Mouse (Mus musculus) CH12.LX (cell line): ENCODE data around the gene Smad6. TPM values are rescaled to one million over a fixed set of nuclear protein-coding genes. Genes with fewer than 3 reads are reported as not detected.

ENCODE experiments used
- DNase-seq: peaks from one replicate; pipeline ENCODE4 v3.0.0-alpha.2; 2013; ENCODE audit errors: extremely low read depth
- H3K27ac ChIP-seq: 2 replicates; pipeline ENCODE4 v1.5.1; 2012; ENCODE audit warnings: low read depth, mild to moderate bottlenecking, control low read depth, moderate library complexity; ENCODE audit not compliant: insufficient read depth
- H3K27me3 ChIP-seq: replicated peaks from 2 replicates; pipeline ENCODE3; 2012; ENCODE audit warnings: inconsistent platforms
- H3K36me3 ChIP-seq, 2 experiments: replicated peaks in 1 of 2; 2 replicates each; pipeline versions ENCODE3 to v1.6.1; 2012; ENCODE audit warnings: inconsistent platforms in 1 of 2, low read length in 1 of 2, mild to moderate bottlenecking in 1 of 2, mixed read lengths in 1 of 2, moderate library complexity in 1 of 2; ENCODE audit not compliant: control insufficient read depth in 1 of 2, insufficient read depth in 1 of 2
- H3K4me1 ChIP-seq, 2 experiments: 2 replicates each; pipeline ENCODE4 v1.6.1; 2012; ENCODE audit warnings: inconsistent platforms in 1 of 2, moderate library complexity in 1 of 2; ENCODE audit not compliant: insufficient read depth in 2 of 2, control insufficient read depth in 1 of 2
- H3K4me2 ChIP-seq: 2 replicates; pipeline ENCODE4 v1.6.1; 2012; ENCODE audit warnings: low read depth, mild to moderate bottlenecking, control low read depth; ENCODE audit not compliant: poor library complexity, insufficient read depth, severe bottlenecking
- H3K4me3 ChIP-seq, 3 experiments: fragments of 150-350 bp in 1 of 3; sonication (generic) in 1 of 3; replicated peaks in 1 of 3; 2 replicates each; pipeline versions ENCODE3 to v1.5.1; 2011 to 2012; ENCODE audit warnings: low read depth in 2 of 3, low read length in 2 of 3, mild to moderate bottlenecking in 2 of 3, moderate library complexity in 2 of 3, control low read depth in 1 of 3, improper control_type of control experiment in 1 of 3, inconsistent platforms in 1 of 3, mixed read lengths in 1 of 3; ENCODE audit not compliant: poor library complexity in 1 of 3
- H3K79me2 ChIP-seq: replicated peaks from 2 replicates; pipeline ENCODE4 v1.6.1; 2012; ENCODE audit warnings: mild to moderate bottlenecking, moderate library complexity; ENCODE audit not compliant: control insufficient read depth, poor library complexity, insufficient read depth, severe bottlenecking; ENCODE audit errors: extremely low read depth
- H3K9ac ChIP-seq: 2 replicates; pipeline ENCODE4 v1.6.1; 2012; ENCODE audit warnings: low read depth, mild to moderate bottlenecking, control low read depth, moderate library complexity; ENCODE audit not compliant: insufficient read depth
- H3K9me3 ChIP-seq: replicated peaks from 2 replicates; pipeline ENCODE3; 2012; ENCODE audit warnings: low read length, inconsistent platforms, mixed read lengths
- CTCF ChIP-seq, 2 experiments: IDR thresholded peaks in 1 of 2; conservative IDR thresholded peaks in 1 of 2; 2 replicates each; pipeline ENCODE4 v1.5.1; 2011 to 2012; ENCODE audit warnings: low read depth in 2 of 2, low read length in 2 of 2, improper control_type of control experiment in 1 of 2, inconsistent platforms in 1 of 2, mild to moderate bottlenecking in 1 of 2, moderate library complexity in 1 of 2
- E2F4 ChIP-seq: IDR thresholded peaks from 2 replicates; pipeline ENCODE4 v1.6.1; 2011; ENCODE audit warnings: low read depth, low read length, improper control_type of control experiment; ENCODE audit not compliant: insufficient replicate concordance
- ELF1 ChIP-seq: IDR thresholded peaks from 2 replicates; pipeline ENCODE4 v1.6.1; 2014; ENCODE audit warnings: low read depth, mild to moderate bottlenecking, inconsistent platforms, low read length, improper control_type of control experiment
- EP300 ChIP-seq: IDR thresholded peaks from 2 replicates; pipeline ENCODE4 v1.6.1; 2011; ENCODE audit warnings: low read length, improper control_type of control experiment
- GABPA ChIP-seq: IDR thresholded peaks from 2 replicates; pipeline ENCODE4 v1.6.1; 2012; ENCODE audit warnings: low read depth, low read length, improper control_type of control experiment, inconsistent platforms; ENCODE audit not compliant: insufficient replicate concordance
- IRF4 ChIP-seq: IDR thresholded peaks from 2 replicates; pipeline ENCODE4 v1.6.1; 2014; ENCODE audit warnings: low read depth, mild to moderate bottlenecking, inconsistent platforms, low read length, improper control_type of control experiment
- JUND ChIP-seq: conservative IDR thresholded peaks from 2 replicates; pipeline ENCODE4 v1.6.1; 2011; ENCODE audit warnings: low read depth, low read length, improper control_type of control experiment
- KAT2A ChIP-seq: IDR thresholded peaks from 2 replicates; pipeline ENCODE4 v1.6.1; 2012; ENCODE audit warnings: low read length, improper control_type of control experiment, inconsistent platforms; ENCODE audit not compliant: insufficient replicate concordance
- MAZ ChIP-seq: IDR thresholded peaks from 2 replicates; pipeline ENCODE4 v1.6.1; 2012; ENCODE audit warnings: low read depth, mild to moderate bottlenecking, inconsistent platforms, low read length, improper control_type of control experiment, moderate library complexity
- MYC ChIP-seq: IDR thresholded peaks from 2 replicates; pipeline ENCODE4 v1.6.1; 2011; ENCODE audit warnings: low read depth, mild to moderate bottlenecking, improper control_type of control experiment, low read length
- NRF1 ChIP-seq: IDR thresholded peaks from 2 replicates; pipeline ENCODE4 v1.6.1; 2014; ENCODE audit warnings: low read depth, mild to moderate bottlenecking, inconsistent platforms, low read length, improper control_type of control experiment, moderate library complexity
- POLR2A ChIP-seq: IDR thresholded peaks from 2 replicates; pipeline ENCODE4 v1.6.1; 2011; ENCODE audit warnings: low read depth, mild to moderate bottlenecking, improper control_type of control experiment, low read length
- RAD21 ChIP-seq: IDR thresholded peaks from 2 replicates; pipeline ENCODE4 v1.6.1; 2011; ENCODE audit warnings: low read depth, mild to moderate bottlenecking, low read length, improper control_type of control experiment, moderate library complexity
- RCOR1 ChIP-seq: conservative IDR thresholded peaks from 2 replicates; pipeline ENCODE4 v1.6.1; 2012; ENCODE audit warnings: low read depth, mild to moderate bottlenecking, inconsistent platforms, low read length, improper control_type of control experiment
- SIN3A ChIP-seq: IDR thresholded peaks from 2 replicates; pipeline ENCODE4 v1.6.1; 2012; ENCODE audit warnings: low read length, improper control_type of control experiment, inconsistent platforms
- SMC3 ChIP-seq: IDR thresholded peaks from 2 replicates; pipeline ENCODE4 v1.6.1; 2011; ENCODE audit warnings: low read depth, low read length, improper control_type of control experiment
- TBP ChIP-seq: conservative IDR thresholded peaks from 2 replicates; pipeline ENCODE4 v1.6.1; 2011; ENCODE audit warnings: low read depth, low read length, improper control_type of control experiment
- TCF12 ChIP-seq: IDR thresholded peaks from 2 replicates; pipeline ENCODE4 v1.6.1; 2014; ENCODE audit warnings: low read depth, mild to moderate bottlenecking, inconsistent platforms, low read length, improper control_type of control experiment
- UBTF ChIP-seq: IDR thresholded peaks from 2 replicates; pipeline ENCODE4 v1.6.1; 2012; ENCODE audit warnings: low read depth, mild to moderate bottlenecking, inconsistent platforms, low read length, improper control_type of control experiment, moderate library complexity
- USF1 ChIP-seq: IDR thresholded peaks from 2 replicates; pipeline ENCODE4 v1.6.1; 2014; ENCODE audit warnings: low read depth, mild to moderate bottlenecking, inconsistent platforms, low read length, improper control_type of control experiment
- ZC3H11A ChIP-seq: IDR thresholded peaks from 2 replicates; pipeline ENCODE4 v1.6.1; 2012; ENCODE audit warnings: low read depth, mild to moderate bottlenecking, inconsistent platforms, low read length, improper control_type of control experiment
- dilution Hi-C: fragments of 300-500 bp; cut with MboI; formaldehyde crosslinking; loops from 2 replicates; pipeline ENCODE4 v1.14.3; 2020; ENCODE audit warnings: low sequenced_read_pairs; ENCODE audit not compliant: extremely low pct_unique_long_range_greater_than_20kb, extremely low pct_ligation_motif_present
- in situ Hi-C: fragments of 300-500 bp; cut with MboI; formaldehyde crosslinking; loops from 3 replicates; pipeline ENCODE4 v1.14.3; 2019; ENCODE audit warnings: low sequenced_read_pairs, low pct_ligation_motif_present, low pct_unique_long_range_greater_than_20kb, mixed read lengths
- polyA plus RNA-seq: library from polyadenylated mRNA; unstranded; fragments of >175 nt; gene quantifications from 2 replicates; pipeline ENCODE4 v1.2.1, GENCODE M21; 2012; ENCODE audit warnings: low read depth; ENCODE audit not compliant: insufficient read length
- total RNA-seq, 2 experiments: library from RNA; depleted of rRNA; stranded (reverse); fragments of 300-350 nt in 1 of 2; fragments of >200 nt in 1 of 2; gene quantifications; 2 replicates each; pipeline ENCODE4 v1.2.3; 2012 to 2014

The Smad6 gene
- total and polyA plus RNA-seq, 3 experiments, result not detected

DNA sequence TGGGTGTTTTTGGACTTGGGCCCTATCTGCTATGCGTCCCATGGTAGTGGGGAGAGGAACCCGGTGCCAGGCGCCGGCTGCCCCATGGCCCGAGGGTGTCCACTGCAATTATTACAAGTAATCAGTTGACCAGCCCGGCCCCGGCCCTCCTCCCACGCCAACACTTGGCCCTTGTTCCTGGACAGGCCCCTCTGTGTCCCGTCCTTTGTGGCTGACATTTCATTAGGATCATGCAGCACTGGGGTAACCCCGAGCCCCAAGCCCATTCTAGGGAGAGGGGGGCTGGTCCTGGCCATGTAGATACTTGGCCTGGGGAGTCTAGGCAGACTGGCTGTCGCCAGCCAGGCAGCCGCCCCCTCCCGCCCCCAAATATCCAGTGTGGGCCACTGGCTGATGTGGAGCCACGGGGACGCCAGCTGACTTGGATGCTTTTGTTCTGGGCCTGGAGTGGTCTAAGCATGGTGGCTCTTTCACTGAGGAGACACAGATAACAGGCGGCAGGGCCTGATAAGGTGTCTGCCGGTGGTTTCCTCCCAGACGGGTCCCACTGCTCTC, 102.8 kb downstream of the Smad6 start:
- H3K9me3 ChIP-seq, result no peaks in the 10 kb centered on the region
- no peak overlapping the region for H3K4me2 ChIP-seq
- H3K27ac ChIP-seq, result no peak overlapping the region
- no peak for DNase-seq
- dilution Hi-C loops, result no loop called here
- no peaks in the 10 kb centered on the region for H3K4me1 ChIP-seq
- TF ChIP-seq USF1 (no peak), RAD21 (no peak), TCF12 (no peak), NRF1 (no peak), SIN3A (no peak), KAT2A (no peak)
- H3K4me3 ChIP-seq, result no peak overlapping the region
- in situ Hi-C loops, result loop anchor here (5.0 kb wide), 1 partner anchor 178 kb away; no protein-coding TSS in a partner anchor
- H3K9ac ChIP-seq, result no peak overlapping the region
- H3K27me3 ChIP-seq, result peaks cover 19% of the 10 kb centered on the region
- H3K36me3 ChIP-seq, result no peaks in the 10 kb centered on the region
- H3K79me2 ChIP-seq, result no peaks in the 10 kb centered on the region

DNA sequence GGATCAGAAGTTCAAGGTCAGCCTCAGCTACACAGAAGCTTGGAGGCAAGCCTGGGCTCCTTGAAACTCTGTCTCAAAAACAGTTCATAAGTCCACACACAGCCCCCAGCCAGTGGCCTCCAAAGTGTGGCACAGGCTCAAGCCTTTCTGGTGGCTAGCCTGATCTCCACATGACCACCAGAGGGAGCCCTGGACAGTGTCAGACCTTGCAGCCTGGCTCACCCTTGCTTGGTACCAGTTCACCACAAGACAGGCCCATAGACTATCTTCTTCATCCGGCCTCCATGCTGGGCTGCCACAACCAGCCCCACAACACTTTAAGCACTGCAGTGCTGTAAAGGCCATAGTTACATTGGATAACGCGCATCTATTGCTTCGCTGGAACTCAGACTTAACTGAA, 103.6 kb downstream of the Smad6 start:
- Histone ChIP-seq H3K36me3 (no peaks in the 10 kb centered on the region), H3K9ac (no peak overlapping the region), H3K4me1 (no peaks in the 10 kb centered on the region), H3K27ac (no peak overlapping the region), H3K4me3 (no peak overlapping the region), H3K79me2 (no peaks in the 10 kb centered on the region), H3K9me3 (no peaks in the 10 kb centered on the region), H3K27me3 (peaks cover 22% of the 10 kb centered on the region), H3K4me2 (no peak overlapping the region)
- in situ Hi-C loops, result loop anchor here (5.0 kb wide), 1 partner anchor 179 kb away; no protein-coding TSS in a partner anchor
- dilution Hi-C loops, result no loop called here
- peak; percentile 70 for DNase-seq
- TF ChIP-seq SMC3, result peak; percentile 78
- TF ChIP-seq UBTF, result no peak
- TF ChIP-seq CTCF (conservative IDR thresholded peaks at IDR 0.05 in 1 of 2, IDR thresholded peaks at IDR 0.05 in 1 of 2; ENCODE audit: low read depth in 2 of 2, low read length in 2 of 2), result peak; percentile 43 to 84
- TF ChIP-seq MYC, result no peak
- TF ChIP-seq E2F4, result no peak
- peak; percentile 62 for TF ChIP-seq RAD21
- TF ChIP-seq JUND, result no peak
- no peak for TF ChIP-seq RCOR1

DNA sequence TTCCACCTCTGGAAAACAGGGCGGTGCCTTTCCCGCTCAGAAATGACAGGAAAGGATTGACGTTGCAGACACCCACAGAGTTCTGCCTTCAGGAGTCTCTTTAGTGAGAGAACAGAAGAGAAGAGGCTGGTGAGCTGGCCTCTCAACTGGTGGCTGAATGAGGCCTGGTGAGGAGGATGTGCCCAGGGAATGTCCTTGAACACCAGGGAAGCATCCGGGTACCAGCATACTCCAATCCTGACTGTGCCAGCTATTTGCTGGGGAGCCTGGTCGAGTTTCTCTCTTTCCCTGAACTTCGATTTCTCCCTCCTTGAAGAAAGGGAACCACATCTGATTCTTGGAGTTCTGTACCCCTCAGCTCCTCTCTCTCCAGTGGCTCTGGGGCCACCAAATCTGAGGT, 105.4 kb downstream of the Smad6 start:
- Histone ChIP-seq H3K79me2 (no peaks in the 10 kb centered on the region), H3K9me3 (no peaks in the 10 kb centered on the region), H3K4me1 (no peaks in the 10 kb centered on the region), H3K27me3 (peaks cover 21% of the 10 kb centered on the region), H3K4me3 (no peak overlapping the region), H3K4me2 (no peak overlapping the region), H3K27ac (no peak overlapping the region), H3K36me3 (no peaks in the 10 kb centered on the region)
- dilution Hi-C loops, result no loop called here
- no peak for DNase-seq
- TF ChIP-seq IRF4 (no peak), POLR2A (no peak), MAZ (no peak), UBTF (no peak), EP300 (no peak), ELF1 (no peak), ZC3H11A (no peak), RAD21 (no peak), TBP (no peak), GABPA (no peak), SIN3A (no peak), E2F4 (no peak)
- TF ChIP-seq, all 38 proteins: peak for 0
- H3K9ac ChIP-seq, result no peak overlapping the region
- in situ Hi-C loops, result loop anchor here (5.0 kb wide), 1 partner anchor 181 kb away; no protein-coding TSS in a partner anchor
